Mouse (Mus musculus) heart, adult 2 months (tissue): ENCODE measurements around the gene Slc30a9.

Source experiments
- CTCF ChIP-seq: fragments of 200-600 bp; IDR thresholded peaks from 2 replicates; pipeline ENCODE4 v1.8.1; 2022; ENCODE audit warnings: antibody characterized with exemption, mild to moderate bottlenecking, moderate library complexity
- EP300 ChIP-seq: fragments of 200-500 bp; IDR thresholded peaks from 2 replicates; pipeline ENCODE4 v1.6.1; 2011; ENCODE audit warnings: low read depth, low read length, control low read depth; ENCODE audit not compliant: insufficient read depth

DNA sequence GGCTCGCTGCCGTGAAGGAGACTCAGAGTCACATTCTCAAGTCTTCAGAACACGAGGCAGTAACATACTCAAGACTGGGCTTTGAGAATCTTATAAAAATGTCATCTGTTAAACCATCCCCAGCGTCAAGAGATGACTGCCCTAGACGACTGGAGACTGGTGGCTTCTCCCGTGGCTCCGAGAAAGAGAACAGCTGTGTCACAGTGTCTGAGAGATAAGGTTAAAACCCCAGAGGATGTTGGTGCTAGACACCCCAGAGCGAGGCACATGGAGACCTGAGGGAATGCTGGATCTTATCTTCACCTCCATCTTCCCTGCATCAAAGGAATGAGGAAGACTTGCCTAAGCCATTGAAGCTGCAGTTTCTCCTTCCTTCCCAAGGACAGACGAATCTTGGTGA lies 98.2 kb downstream of the Slc30a9 start:
- TF ChIP-seq CTCF = no peak
- TF ChIP-seq EP300 = no peak
